Mouse (Mus musculus): ENCODE data around the gene Fh1. TPM values are rescaled to one million over a fixed set of nuclear protein-coding genes. Genes with fewer than 3 reads are reported as not detected.

The Fh1 gene
- total RNA-seq, 2 experiments from 2014 or later = 73.6 to 78.2 TPM

GRCm38 (mm10) chr1:175619814-175620431 is 5.5 kb downstream of the Fh1 start, which contains the start of gene Kmo:
Gene Kmo, plus strand, starts transcription at chr1:175620381.
- DNase-seq = no peak

DNA sequence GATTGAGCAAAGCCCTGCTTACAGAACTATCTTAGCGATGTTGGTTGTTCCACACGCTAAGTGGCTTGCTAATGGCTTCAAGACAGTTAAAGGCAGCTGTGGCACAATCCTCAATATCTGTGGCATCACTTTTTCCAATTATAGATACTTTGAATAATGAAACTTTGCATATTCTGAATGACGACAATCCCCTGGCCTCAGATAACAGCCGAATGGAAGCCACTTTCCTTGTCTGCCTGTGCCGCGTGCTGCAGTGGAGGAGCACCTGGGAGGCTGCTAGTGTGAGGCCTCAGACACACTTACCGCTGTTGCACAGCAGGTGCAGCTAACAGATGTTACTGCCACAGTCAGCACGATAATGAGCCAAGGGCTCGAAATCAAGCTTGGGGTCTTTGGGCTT is 10.4 kb downstream of the Fh1 start:
- DNase-seq = no peak

GRCm38 (mm10) chr1:175608708-175609107 is 16.7 kb downstream of the Fh1 start:
- DNase-seq = no peak

DNA sequence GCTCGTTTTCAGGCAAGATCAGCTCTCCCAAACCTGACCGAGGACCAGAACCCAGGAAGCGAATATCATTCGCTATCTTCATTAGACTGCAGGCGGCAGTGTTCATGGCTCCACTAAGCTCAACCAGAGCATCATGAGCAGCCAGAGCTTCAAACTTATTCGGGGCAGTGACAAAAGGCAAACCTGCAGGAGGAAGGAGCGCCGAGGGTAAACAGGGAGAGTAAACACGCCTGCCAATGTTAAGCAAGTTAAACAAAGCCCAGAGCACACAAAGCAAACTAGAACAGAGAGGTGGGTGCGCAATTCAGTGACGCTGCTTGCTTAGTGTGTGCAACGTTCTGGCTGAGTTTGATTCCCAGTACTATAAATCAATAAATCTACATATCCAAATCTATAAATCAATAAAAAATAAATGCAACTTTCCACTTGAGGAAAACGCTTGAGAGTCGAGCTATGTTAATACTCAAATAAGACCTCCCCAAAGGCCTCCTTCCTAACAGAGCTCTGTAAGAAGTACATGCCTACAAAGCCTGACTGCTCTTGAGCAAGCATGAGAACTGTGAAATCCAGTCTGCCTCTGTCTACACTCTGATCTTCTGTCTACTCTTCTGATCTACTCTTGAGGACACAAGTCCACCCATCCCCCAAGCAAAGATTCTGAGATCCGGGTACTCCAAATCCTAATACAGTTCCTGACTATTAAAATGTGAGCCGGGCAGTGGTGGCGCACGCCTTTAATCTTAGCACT is 17.4 kb downstream of the Fh1 start:
- DNase-seq = no peak

GRCm38 (mm10) chr1:175607308-175607707 is 18.1 kb downstream of the Fh1 start:
- no peak for DNase-seq

DNA sequence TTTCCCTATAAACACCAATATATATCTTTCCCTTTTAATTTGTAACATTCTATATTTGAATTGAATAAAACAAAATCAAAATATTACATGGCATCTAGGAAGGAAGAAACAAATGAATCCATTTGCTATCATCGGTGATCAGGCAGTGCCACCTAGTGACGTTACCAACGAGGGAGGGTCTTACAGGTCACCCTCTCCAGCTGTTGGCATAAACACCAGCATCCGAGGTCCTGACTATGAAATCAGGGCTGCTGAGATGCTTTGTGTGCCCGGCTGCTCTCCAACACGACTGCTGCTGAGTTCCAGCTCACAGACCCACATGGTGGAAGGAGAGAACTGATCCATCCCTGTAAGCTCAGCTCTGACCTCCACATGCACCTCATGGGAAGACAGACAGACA is 22.0 kb downstream of the Fh1 start:
- DNase-seq = no peak

- no peak for DNase-seq
Observed at GRCm38 (mm10) chr1:175602231-175602630, 23.2 kb downstream of the Fh1 start.

- no peak for DNase-seq
Observed at GRCm38 (mm10) chr1:175592832-175593231, 32.6 kb downstream of the Fh1 start.

DNA sequence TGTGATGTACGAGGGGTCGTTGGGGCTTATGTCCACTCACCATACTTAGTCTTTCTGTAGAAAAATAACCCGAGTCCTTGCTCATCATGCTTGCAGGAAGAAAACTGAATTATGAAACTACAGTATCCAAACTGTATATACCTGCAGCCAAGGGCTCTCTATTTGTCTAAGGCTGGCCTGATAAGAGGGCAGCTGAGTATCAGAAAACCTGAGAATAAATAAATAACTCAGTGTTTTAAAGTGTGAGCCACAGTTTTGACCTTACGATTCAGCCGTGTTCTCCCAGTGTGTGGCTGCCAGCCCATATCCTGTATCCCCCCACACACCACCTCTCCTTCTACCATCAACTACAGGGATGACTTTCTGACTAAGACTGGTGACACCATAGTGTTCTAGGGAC is 38.8 kb downstream of the Fh1 start:
- no peak for DNase-seq

GRCm38 (mm10) chr1:175585267-175585666 is 40.2 kb downstream of the Fh1 start:
- no peak for DNase-seq

- DNase-seq = no peak
Observed at GRCm38 (mm10) chr1:175582799-175583198, 42.6 kb downstream of the Fh1 start.

GRCm38 (mm10) chr1:175580346-175580745 is 45.1 kb downstream of the Fh1 start:
- DNase-seq = no peak

DNA sequence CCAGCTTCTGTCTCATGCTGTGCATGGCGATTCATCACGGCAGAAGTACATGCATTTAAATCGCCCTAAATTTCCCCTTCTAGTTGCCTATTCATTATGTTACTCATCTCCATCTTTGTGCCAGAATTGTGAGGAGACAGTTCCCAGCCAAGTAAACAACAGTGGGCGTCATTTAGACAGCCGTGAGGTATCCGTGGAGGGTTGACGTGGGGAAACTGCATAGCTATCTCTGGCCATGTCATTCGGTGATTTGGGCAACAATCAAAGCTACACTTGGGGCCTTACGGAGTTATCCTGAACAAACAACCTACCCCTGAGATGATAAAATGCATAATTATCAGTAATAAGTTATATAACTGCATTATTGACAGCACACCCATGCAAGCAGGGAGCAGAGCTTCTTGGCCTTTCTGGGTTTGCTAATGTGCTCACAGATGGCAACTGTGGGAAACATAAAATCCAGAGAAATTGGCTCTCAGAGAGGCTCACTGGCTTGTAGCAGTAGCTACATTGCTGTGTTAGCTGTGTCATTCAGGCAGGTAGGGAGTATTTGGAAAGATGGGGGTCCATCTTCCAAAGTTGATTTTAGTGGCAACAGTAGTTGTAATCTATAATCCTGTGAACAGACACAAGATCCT is 45.7 kb downstream of the Fh1 start:
- DNase-seq = peak; percentile 48 to 58

GRCm38 (mm10) chr1:175578425-175579096 is 46.9 kb downstream of the Fh1 start:
- DNase-seq = no peak

DNA sequence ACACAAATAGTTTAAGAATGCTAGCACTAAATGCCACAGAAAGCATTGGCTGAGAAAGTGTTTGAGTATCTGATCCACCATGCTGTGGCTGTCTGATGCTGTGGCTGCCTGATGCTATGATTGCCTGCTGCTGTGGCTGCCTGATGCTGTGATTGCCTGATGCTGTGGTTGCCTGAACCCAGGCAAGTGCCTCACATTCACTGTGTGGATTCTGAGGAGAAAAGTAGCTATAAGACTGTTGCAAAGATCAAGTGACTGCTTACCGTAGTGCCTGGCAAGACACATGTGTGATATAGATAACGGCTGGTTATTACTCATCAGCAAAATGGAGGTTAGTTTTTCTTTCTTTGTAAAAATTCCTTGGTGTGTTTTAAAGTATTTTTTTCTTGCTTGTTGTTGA is 51.3 kb downstream of the Fh1 start:
- DNase-seq = no peak

GRCm38 (mm10) chr1:175565579-175566103 is 59.8 kb downstream of the Fh1 start:
- no peak for DNase-seq

- no peak for DNase-seq
Observed at GRCm38 (mm10) chr1:175564321-175564720, 61.1 kb downstream of the Fh1 start.

DNA sequence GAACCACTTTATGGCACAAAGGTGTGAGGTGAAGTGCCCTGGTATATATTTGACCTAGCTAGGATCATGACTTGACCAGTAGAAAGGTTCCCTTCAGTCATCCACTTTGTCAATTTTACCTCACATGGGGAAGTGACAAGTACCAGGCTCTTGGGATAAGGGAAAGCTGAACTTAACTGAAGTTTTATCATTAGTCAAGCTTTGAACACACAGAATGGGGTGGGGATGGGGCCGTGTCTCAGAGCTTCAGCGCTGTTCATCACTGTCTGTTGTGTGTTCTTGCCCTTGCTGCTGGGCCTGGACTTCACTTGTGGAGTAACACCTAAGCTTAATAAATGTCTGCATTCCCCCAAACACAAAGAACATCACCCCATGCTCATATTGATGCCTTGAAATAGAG is 63.1 kb downstream of the Fh1 start:
- no peak for DNase-seq

- DNase-seq = no peak
Observed at GRCm38 (mm10) chr1:175561806-175562205, 63.6 kb downstream of the Fh1 start.

DNA sequence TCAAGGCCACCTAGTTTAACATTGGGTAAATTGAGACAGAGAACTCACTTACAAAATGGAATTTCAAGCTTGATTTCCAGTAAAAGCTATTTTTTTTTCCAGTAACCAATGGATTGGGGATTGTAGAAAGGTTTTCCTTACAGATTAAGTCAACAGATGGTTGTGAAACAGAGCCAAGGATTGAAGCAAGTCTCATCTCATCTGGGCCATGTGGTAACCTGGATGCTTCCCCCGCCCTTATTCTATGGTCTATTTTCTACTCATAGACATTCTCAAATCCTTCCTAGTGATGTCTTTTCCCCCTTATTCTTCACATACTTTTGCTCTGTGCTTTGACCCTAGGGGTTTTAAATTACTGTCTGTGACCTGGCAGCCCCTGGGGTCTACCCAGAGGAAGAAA is 70.8 kb downstream of the Fh1 start:
- DNase-seq = no peak

GRCm38 (mm10) chr1:175552474-175552873 is 73.0 kb downstream of the Fh1 start:
- no peak for DNase-seq

DNA sequence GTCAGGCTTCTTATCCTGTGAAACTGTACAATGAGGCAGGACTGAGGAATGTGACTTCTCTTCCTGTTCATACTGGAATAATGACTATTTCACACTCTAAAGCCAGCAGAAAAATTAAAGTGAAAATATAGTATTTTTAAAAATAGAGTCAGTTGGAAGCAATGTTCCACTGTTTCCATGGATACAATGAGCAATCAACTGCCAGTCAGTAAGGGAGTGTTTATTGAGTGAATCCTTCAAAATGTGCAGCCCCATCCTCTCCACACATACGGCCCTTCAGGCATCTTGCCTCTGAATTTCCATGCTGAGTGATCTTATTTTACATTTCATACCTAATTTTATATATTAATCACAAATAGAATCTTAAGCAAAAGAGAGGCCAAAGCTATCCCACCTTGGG is 74.8 kb downstream of the Fh1 start:
- no peak for DNase-seq

All from layer of hippocampus, postnatal 36 days (tissue).